ENCODE assay signal across 19 mouse cellular contexts in genomic region chrX:134261191-134261590, GRCm38 (mm10). TPM values are rescaled to one million over a fixed set of nuclear protein-coding genes. Genes with fewer than 3 reads are reported as not detected.
"Had no signal": no experiment of that assay in that cellular context is flagged by ENCODE, and none has a peak within 500 bp of the region (broad histone marks: within the 10 kb centered on the region; RNA-seq: fewer than 3 reads in every experiment).

No protein-coding gene starts in this region.

- H3K27ac ChIP-seq: kidney, embryonic 15.5 days; limb, embryonic 13.5 days; liver, embryonic 14.5 days; midbrain, embryonic 12.5 days; neural tube, embryonic 12.5 days; stomach, embryonic 15.5 days had no signal

- H3K9me3 ChIP-seq: kidney, embryonic 15.5 days; limb, embryonic 13.5 days; midbrain, embryonic 12.5 days; neural tube, embryonic 12.5 days; stomach, embryonic 15.5 days had no signal

- H3K36me3 ChIP-seq: limb, embryonic 13.5 days; midbrain, embryonic 12.5 days; neural tube, embryonic 12.5 days; stomach, embryonic 15.5 days had no signal

- H3K4me2 ChIP-seq: kidney, embryonic 15.5 days; limb, embryonic 13.5 days; midbrain, embryonic 12.5 days; neural tube, embryonic 12.5 days; stomach, embryonic 15.5 days had no signal

- H3K27me3 ChIP-seq: midbrain, embryonic 12.5 days; neural tube, embryonic 12.5 days; stomach, embryonic 15.5 days had no signal

- H3K4me1 ChIP-seq: kidney, embryonic 15.5 days; midbrain, embryonic 12.5 days; neural tube, embryonic 12.5 days; stomach, embryonic 15.5 days had no signal

- H3K9ac ChIP-seq: kidney, embryonic 15.5 days; limb, embryonic 13.5 days; liver, embryonic 14.5 days; midbrain, embryonic 12.5 days; neural tube, embryonic 12.5 days; stomach, embryonic 15.5 days had no signal

- DNase-seq: kidney, postnatal 14 days; left cerebral cortex, postnatal 4 days; lung, adult 18-20 months; retina, postnatal 1 day; thymus, postnatal 4 days had no signal

- H3K4me3 ChIP-seq: kidney, embryonic 15.5 days; limb, embryonic 13.5 days; midbrain, embryonic 12.5 days; myocyte; neural tube, embryonic 12.5 days; stomach, embryonic 15.5 days had no signal

RNA-seq across cellular contexts. Expression of gene Nox1, which starts 39.4 kb away (rescaled TPM):
- total RNA-seq: layer of hippocampus, adult 8-10 months; layer of hippocampus, postnatal 14 days; left cerebral cortex, adult 18-20 months; left cerebral cortex, postnatal 10 days; left cerebral cortex, postnatal 4 days; liver, adult 2 months; megakaryocyte-erythroid progenitor cell, adult 5-6 weeks had no signal
- polyA plus RNA-seq: kidney, embryonic 15.5 days; liver, adult 2 months; neural tube, embryonic 12.5 days; testis, adult 2 months had no signal

RNA-seq across cellular contexts. Expression of gene Cenpi, which starts 46.7 kb away (rescaled TPM):
- polyA plus RNA-seq: liver, adult 2 months had no signal
